Mouse (Mus musculus) kidney, adult 18-20 months (tissue): Measurements from ENCODE around the gene Gm20388.

Source experiments
- DNase-seq: peaks from one replicate; pipeline ENCODE4 v3.0.0; 2021

Gene Gm20388

GRCm38 (mm10) chr8:120298601-120299532, 388.2 kb downstream of the Gm20388 start:
- DNase-seq = no peak

GRCm38 (mm10) chr8:120300601-120301141, 390.0 kb downstream of the Gm20388 start:
- peak; percentile 71 for DNase-seq

GRCm38 (mm10) chr8:120302941-120303675, 392.5 kb downstream of the Gm20388 start:
- DNase-seq = no peak

GRCm38 (mm10) chr8:120304097-120304496, 393.5 kb downstream of the Gm20388 start:
- DNase-seq = no peak

- DNase-seq = no peak
Observed at GRCm38 (mm10) chr8:120305800-120306385, 395.3 kb downstream of the Gm20388 start.

GRCm38 (mm10) chr8:120307103-120307502, 396.5 kb downstream of the Gm20388 start:
- DNase-seq = no peak

GRCm38 (mm10) chr8:120307528-120307927, 396.9 kb downstream of the Gm20388 start:
- no peak for DNase-seq

GRCm38 (mm10) chr8:120308131-120308530, 397.5 kb downstream of the Gm20388 start:
- no peak for DNase-seq

GRCm38 (mm10) chr8:120308553-120308952, 397.9 kb downstream of the Gm20388 start:
- DNase-seq = no peak

- DNase-seq = no peak
Observed at GRCm38 (mm10) chr8:120309326-120309725, 398.7 kb downstream of the Gm20388 start.

- no peak for DNase-seq
Observed at GRCm38 (mm10) chr8:120310063-120310462, 399.4 kb downstream of the Gm20388 start.

- no peak for DNase-seq
Observed at GRCm38 (mm10) chr8:120312452-120312851, 401.8 kb downstream of the Gm20388 start.

- DNase-seq = no peak
Observed at GRCm38 (mm10) chr8:120313674-120314073, 403.0 kb downstream of the Gm20388 start.

GRCm38 (mm10) chr8:120314932-120315331, 404.3 kb downstream of the Gm20388 start:
- DNase-seq = no peak

- DNase-seq = peak; percentile 39
Observed at GRCm38 (mm10) chr8:120315644-120316043, 405.0 kb downstream of the Gm20388 start.

- DNase-seq = no peak
Observed at GRCm38 (mm10) chr8:120316707-120317106, 406.1 kb downstream of the Gm20388 start.

- no peak for DNase-seq
Observed at GRCm38 (mm10) chr8:120317118-120317824, 406.6 kb downstream of the Gm20388 start.

GRCm38 (mm10) chr8:120318476-120318991, 407.9 kb downstream of the Gm20388 start:
- no peak for DNase-seq

GRCm38 (mm10) chr8:120319449-120319848, 408.8 kb downstream of the Gm20388 start:
- peak; percentile 79 for DNase-seq

- no peak for DNase-seq
Observed at GRCm38 (mm10) chr8:120320146-120320545, 409.5 kb downstream of the Gm20388 start.

- DNase-seq = no peak
Observed at GRCm38 (mm10) chr8:120321724-120322123, 411.1 kb downstream of the Gm20388 start.

- peak; percentile 38 for DNase-seq
Observed at GRCm38 (mm10) chr8:120322956-120323448, 412.4 kb downstream of the Gm20388 start.
